Mouse (Mus musculus): ENCODE results near the gene Slc16a3.

- TF ChIP-seq EP300 (optimal IDR thresholded peaks at IDR 0.05) (no peak), CTCF (IDR thresholded peaks at IDR 0.05; ENCODE audit: low read depth) (no peak)
These were observed 42.0 kb downstream of the Slc16a3 start for GRCm38 (mm10) chr11:120990126-120990781.
